Mouse (Mus musculus): ENCODE measurements around the gene Fam189a1. TPM values are rescaled to one million over a fixed set of nuclear protein-coding genes. Genes with fewer than 3 reads are reported as not detected.

The Fam189a1 gene
- polyA plus RNA-seq, 1 experiment from 2014 or later = 0.49 TPM

DNA sequence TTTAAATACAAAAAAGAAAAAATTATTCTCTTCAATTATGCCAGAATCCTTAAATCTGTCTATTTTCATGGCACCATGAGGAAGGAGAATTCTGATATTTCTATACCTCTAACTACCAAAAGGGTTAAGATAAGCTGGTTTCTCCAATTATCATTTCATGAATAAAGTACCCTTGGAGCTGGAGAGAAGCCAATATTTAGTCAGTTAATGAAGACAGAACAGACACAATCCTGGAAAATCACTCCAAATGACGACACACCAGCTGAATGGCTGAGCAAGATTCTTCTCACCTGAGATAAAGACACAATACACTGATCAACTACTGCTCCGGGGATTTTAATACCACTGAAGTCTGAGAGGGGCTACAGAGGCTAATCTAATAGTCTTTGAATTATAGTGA, 150.6 kb downstream of the Fam189a1 start:
- Histone ChIP-seq H3K9me3 (replicated peaks; ENCODE audit: control insufficient read depth, low read length) (no peaks in the 10 kb centered on the region), H3K9ac (ENCODE audit: low read depth, low read length) (no peak overlapping the region), H3K27ac (ENCODE audit: low read depth, low read length) (no peak overlapping the region), H3K4me3 (ENCODE audit: low read depth, low read length) (no peak overlapping the region), H3K36me3 (ENCODE audit: control insufficient read depth, insufficient read depth, low read length) (no peaks in the 10 kb centered on the region), H3K4me1 (ENCODE audit: control insufficient read depth, insufficient read depth, low read length) (no peaks in the 10 kb centered on the region; the same call in 1 of the 2 replicates), H3K27me3 (ENCODE audit: control insufficient read depth, insufficient read depth, low read length) (no peaks in the 10 kb centered on the region), H3K4me2 (no peak overlapping the region)
- ATAC-seq (replicated peaks; ENCODE audit: insufficient number of reproducible peaks, low FRiP score, low TSS enrichment) = no peak
- WGBS (ENCODE audit: insufficient replicate concordance) = 69% methylated on average over 2 of the region's 2 CpGs

- Histone ChIP-seq H3K27me3 (ENCODE audit: control insufficient read depth, insufficient read depth, low read length) (no peaks in the 10 kb centered on the region), H3K4me1 (ENCODE audit: control insufficient read depth, insufficient read depth, low read length) (no peaks in the 10 kb centered on the region), H3K9ac (ENCODE audit: low read depth, low read length) (no peak overlapping the region), H3K27ac (ENCODE audit: low read depth, low read length) (no peak overlapping the region), H3K4me3 (ENCODE audit: low read depth, low read length) (no peak overlapping the region), H3K36me3 (ENCODE audit: control insufficient read depth, insufficient read depth, low read length) (no peaks in the 10 kb centered on the region), H3K9me3 (replicated peaks; ENCODE audit: control insufficient read depth, low read length) (no peaks in the 10 kb centered on the region), H3K4me2 (no peak overlapping the region)
- 73% methylated on average over 4 of the region's 4 CpGs for WGBS (ENCODE audit: insufficient replicate concordance)
- no peak for ATAC-seq (replicated peaks; ENCODE audit: insufficient number of reproducible peaks, low FRiP score, low TSS enrichment)
Observed at GRCm38 (mm10) chr7:64999718-65000214, 156.6 kb downstream of the Fam189a1 start.

GRCm38 (mm10) chr7:64997743-64998142, 158.6 kb downstream of the Fam189a1 start:
- no peak overlapping the region for H3K4me3 ChIP-seq (ENCODE audit: low read depth, low read length)
- no peaks in the 10 kb centered on the region for H3K9me3 ChIP-seq (replicated peaks; ENCODE audit: control insufficient read depth, low read length)
- H3K4me2 ChIP-seq = no peak overlapping the region
- no peaks in the 10 kb centered on the region for H3K36me3 ChIP-seq (ENCODE audit: control insufficient read depth, insufficient read depth, low read length)
- H3K9ac ChIP-seq (ENCODE audit: low read depth, low read length) = no peak overlapping the region
- no peak overlapping the region for H3K27ac ChIP-seq (ENCODE audit: low read depth, low read length)
- 81% methylated on average over 5 of the region's 5 CpGs for WGBS (ENCODE audit: insufficient replicate concordance)
- no peaks in the 10 kb centered on the region for H3K27me3 ChIP-seq (ENCODE audit: control insufficient read depth, insufficient read depth, low read length)
- H3K4me1 ChIP-seq (ENCODE audit: control insufficient read depth, insufficient read depth, low read length) = no peaks in the 10 kb centered on the region
- no peak for ATAC-seq (replicated peaks; ENCODE audit: insufficient number of reproducible peaks, low FRiP score, low TSS enrichment)

GRCm38 (mm10) chr7:64995946-64996444, 160.4 kb downstream of the Fam189a1 start:
- Histone ChIP-seq H3K4me2 (no peak overlapping the region), H3K9me3 (replicated peaks; ENCODE audit: control insufficient read depth, low read length) (no peaks in the 10 kb centered on the region), H3K4me1 (ENCODE audit: control insufficient read depth, insufficient read depth, low read length) (no peaks in the 10 kb centered on the region), H3K27ac (ENCODE audit: low read depth, low read length) (no peak overlapping the region), H3K36me3 (ENCODE audit: control insufficient read depth, insufficient read depth, low read length) (no peaks in the 10 kb centered on the region), H3K9ac (ENCODE audit: low read depth, low read length) (no peak overlapping the region), H3K4me3 (ENCODE audit: low read depth, low read length) (no peak overlapping the region), H3K27me3 (ENCODE audit: control insufficient read depth, insufficient read depth, low read length) (no peaks in the 10 kb centered on the region)
- ATAC-seq (replicated peaks; ENCODE audit: insufficient number of reproducible peaks, low FRiP score, low TSS enrichment) = no peak
- 54% methylated on average over 8 of the region's 8 CpGs for WGBS (ENCODE audit: insufficient replicate concordance)

DNA sequence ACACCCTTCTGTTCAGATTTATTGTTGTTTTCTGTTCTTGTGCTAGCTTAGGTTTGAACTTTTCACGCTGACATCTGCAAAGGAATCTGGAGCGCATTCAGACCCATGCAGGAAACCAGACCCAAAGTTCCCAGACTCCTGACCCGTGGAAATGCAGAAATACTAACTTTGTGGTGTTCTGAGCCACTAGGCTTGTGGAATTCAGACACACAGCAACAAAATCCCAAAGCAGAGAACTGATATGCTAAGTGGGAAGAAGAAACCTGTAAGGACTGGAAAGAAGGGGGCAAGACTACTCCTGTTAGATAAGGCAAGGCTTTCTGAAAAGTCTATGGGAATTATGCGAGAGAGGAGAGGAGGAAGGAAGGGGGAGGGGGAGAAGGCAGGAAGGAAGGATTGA, 167.0 kb downstream of the Fam189a1 start:
- Histone ChIP-seq H3K36me3 (ENCODE audit: control insufficient read depth, insufficient read depth, low read length) (no peaks in the 10 kb centered on the region), H3K9me3 (replicated peaks; ENCODE audit: control insufficient read depth, low read length) (no peaks in the 10 kb centered on the region), H3K4me3 (ENCODE audit: low read depth, low read length) (no peak overlapping the region), H3K27me3 (ENCODE audit: control insufficient read depth, insufficient read depth, low read length) (no peaks in the 10 kb centered on the region), H3K4me2 (no peak overlapping the region), H3K9ac (ENCODE audit: low read depth, low read length) (no peak overlapping the region), H3K4me1 (ENCODE audit: control insufficient read depth, insufficient read depth, low read length) (no peaks in the 10 kb centered on the region), H3K27ac (ENCODE audit: low read depth, low read length) (no peak overlapping the region)
- ATAC-seq (replicated peaks; ENCODE audit: insufficient number of reproducible peaks, low FRiP score, low TSS enrichment) = no peak
- WGBS (ENCODE audit: insufficient replicate concordance) = 79% methylated on average over 4 of the region's 4 CpGs

DNA sequence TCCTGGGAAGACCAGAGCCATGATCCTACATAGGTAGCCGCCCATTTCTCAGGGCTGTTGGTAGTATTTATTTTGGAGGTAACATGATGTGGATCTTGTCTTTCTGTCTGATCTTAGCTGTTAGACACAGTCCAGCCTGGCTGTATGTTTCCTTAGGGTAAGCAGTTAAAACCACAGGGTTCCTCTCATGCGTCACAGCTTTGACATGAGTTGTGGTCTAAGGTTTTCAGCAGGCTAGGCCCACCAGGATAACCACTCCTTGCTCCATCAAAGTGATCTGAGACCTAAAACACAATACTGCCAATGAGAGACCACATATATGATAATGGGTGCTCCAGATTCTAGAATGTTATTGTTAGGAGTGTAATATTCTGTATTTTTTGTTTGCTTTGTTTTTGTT, 168.4 kb downstream of the Fam189a1 start:
- Histone ChIP-seq H3K9me3 (replicated peaks; ENCODE audit: control insufficient read depth, low read length) (no peaks in the 10 kb centered on the region), H3K4me3 (ENCODE audit: low read depth, low read length) (no peak overlapping the region), H3K4me1 (ENCODE audit: control insufficient read depth, insufficient read depth, low read length) (no peaks in the 10 kb centered on the region), H3K27ac (ENCODE audit: low read depth, low read length) (no peak overlapping the region), H3K36me3 (ENCODE audit: control insufficient read depth, insufficient read depth, low read length) (no peaks in the 10 kb centered on the region), H3K27me3 (ENCODE audit: control insufficient read depth, insufficient read depth, low read length) (no peaks in the 10 kb centered on the region), H3K4me2 (no peak overlapping the region), H3K9ac (ENCODE audit: low read depth, low read length) (no peak overlapping the region)
- WGBS (ENCODE audit: insufficient replicate concordance) = 89% methylated on average over 2 of the region's 2 CpGs
- ATAC-seq (replicated peaks; ENCODE audit: insufficient number of reproducible peaks, low FRiP score, low TSS enrichment) = no peak

DNA sequence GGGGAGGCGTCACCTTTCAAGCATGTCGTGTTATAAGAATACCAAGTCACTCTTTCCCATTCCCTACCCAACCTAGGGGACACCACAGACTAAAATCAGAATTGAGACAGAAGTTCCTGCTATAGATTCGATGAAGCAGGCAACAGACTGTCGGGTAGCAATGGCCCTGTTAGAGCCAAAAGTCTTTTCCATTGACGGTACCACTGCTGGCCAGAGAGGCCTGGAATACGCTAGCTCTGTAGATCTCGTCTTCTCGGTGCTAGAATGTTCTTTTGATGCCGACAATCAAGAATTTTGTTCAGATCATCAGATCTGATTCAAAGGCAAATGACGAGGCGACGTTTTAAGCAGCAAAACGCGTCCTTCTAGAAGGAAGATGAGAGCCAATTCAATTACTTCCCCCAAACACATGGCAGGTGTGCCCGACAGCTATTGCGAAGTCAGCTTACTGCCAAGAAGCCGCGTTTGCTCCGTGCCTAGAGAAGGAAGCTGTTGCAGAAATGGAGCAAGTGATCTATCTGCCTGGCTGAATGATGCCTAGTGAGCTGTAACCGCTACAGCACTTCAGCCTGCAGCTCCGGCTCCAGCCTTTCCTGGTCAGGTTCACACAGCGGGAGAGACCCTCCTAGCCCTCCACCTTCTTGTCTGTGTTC, 171.8 kb downstream of the Fam189a1 start:
- no peaks in the 10 kb centered on the region for H3K27me3 ChIP-seq (ENCODE audit: control insufficient read depth, insufficient read depth, low read length)
- WGBS (ENCODE audit: insufficient replicate concordance) = 82% methylated on average over 22 of the region's 22 CpGs
- ATAC-seq (replicated peaks; ENCODE audit: insufficient number of reproducible peaks, low FRiP score, low TSS enrichment) = no peak

DNA sequence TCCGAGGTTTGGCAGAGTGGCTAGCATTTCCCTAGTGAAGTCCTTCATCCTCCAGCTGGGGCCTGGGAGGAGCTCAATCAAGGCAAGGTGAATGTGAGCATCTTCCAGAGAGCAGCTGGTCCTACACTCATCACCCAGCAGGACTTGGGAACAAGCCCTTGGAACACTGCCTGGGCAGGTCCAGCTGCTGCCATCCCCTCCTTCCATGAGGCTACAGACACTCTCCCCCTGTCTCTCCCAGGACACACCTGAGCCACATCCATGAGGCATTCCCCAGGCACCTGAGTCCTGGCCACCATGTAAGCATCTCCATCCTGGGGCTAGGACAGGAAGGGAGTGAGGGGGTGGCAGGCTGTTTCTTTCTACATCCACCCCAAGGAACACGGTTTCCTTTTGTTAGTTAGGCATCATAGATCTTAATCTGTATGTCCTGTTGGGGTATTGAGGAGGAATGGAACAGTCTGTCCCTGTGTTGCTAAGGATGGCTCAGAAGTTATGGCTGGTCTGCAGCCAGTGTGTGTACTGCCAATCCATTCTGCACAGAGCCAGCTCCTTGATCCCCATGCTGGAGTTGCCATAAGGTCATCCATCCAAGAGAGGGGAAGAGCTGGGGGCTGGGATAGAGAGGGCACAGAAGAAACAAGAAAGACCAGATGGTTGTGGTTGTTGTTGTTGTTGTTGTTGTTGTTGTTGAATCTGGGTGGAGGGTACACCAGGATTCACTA, 174.7 kb downstream of the Fam189a1 start:
- no peaks in the 10 kb centered on the region for H3K4me1 ChIP-seq (ENCODE audit: control insufficient read depth, insufficient read depth, low read length)
- H3K9me3 ChIP-seq (replicated peaks; ENCODE audit: control insufficient read depth, low read length) = no peaks in the 10 kb centered on the region
- H3K4me3 ChIP-seq (ENCODE audit: low read depth, low read length) = no peak overlapping the region
- no peak for ATAC-seq (replicated peaks; ENCODE audit: insufficient number of reproducible peaks, low FRiP score, low TSS enrichment)
- no peak overlapping the region for H3K27ac ChIP-seq (ENCODE audit: low read depth, low read length)
- no peaks in the 10 kb centered on the region for H3K36me3 ChIP-seq (ENCODE audit: control insufficient read depth, insufficient read depth, low read length)
- 54% methylated on average over 2 of the region's 2 CpGs for WGBS (ENCODE audit: insufficient replicate concordance)
- no peak overlapping the region for H3K4me2 ChIP-seq
- no peaks in the 10 kb centered on the region for H3K27me3 ChIP-seq (ENCODE audit: control insufficient read depth, insufficient read depth, low read length)
- no peak overlapping the region for H3K9ac ChIP-seq (ENCODE audit: low read depth, low read length)

More for the DNA sequence above, 171.8 kb downstream of the Fam189a1 start:
- Histone ChIP-seq H3K4me1 (ENCODE audit: control insufficient read depth, insufficient read depth, low read length) (no peaks in the 10 kb centered on the region), H3K36me3 (ENCODE audit: control insufficient read depth, insufficient read depth, low read length) (no peaks in the 10 kb centered on the region), H3K27ac (ENCODE audit: low read depth, low read length) (no peak overlapping the region), H3K4me2 (no peak overlapping the region), H3K9ac (ENCODE audit: low read depth, low read length) (no peak overlapping the region), H3K4me3 (ENCODE audit: low read depth, low read length) (no peak overlapping the region), H3K9me3 (replicated peaks; ENCODE audit: control insufficient read depth, low read length) (no peaks in the 10 kb centered on the region)
